Mouse (Mus musculus) kidney, embryonic 14.5 days (tissue): ENCODE data around the gene Twist2. TPM values are rescaled to one million over a fixed set of nuclear protein-coding genes. Genes with fewer than 3 reads are reported as not detected.

Source experiments
- ATAC-seq: fragments of 200-750 bp; cut with Nextera tagmentation; 2 replicates; pipeline ENCODE4 v1.8.0; 2017; ENCODE audit warnings: moderate number of reproducible peaks, mild to moderate bottlenecking, moderate TSS enrichment, moderate library complexity; ENCODE audit not compliant: low FRiP score, low TSS enrichment
- H3K27ac ChIP-seq: fragments of 300-500 bp; sonication (generic); 2 replicates; pipeline ENCODE4 v1.5.1; 2014; ENCODE audit warnings: low read depth, mild to moderate bottlenecking, low read length, moderate library complexity, mixed read lengths
- H3K27me3 ChIP-seq: fragments of 300-500 bp; sonication (generic); 2 replicates; pipeline ENCODE4 v1.6.1; 2014; ENCODE audit warnings: mild to moderate bottlenecking, low read length; ENCODE audit not compliant: control insufficient read depth, insufficient read depth
- H3K36me3 ChIP-seq: fragments of 300-500 bp; sonication (generic); 2 replicates; pipeline ENCODE4 v1.6.1; 2014; ENCODE audit warnings: low read length, mixed read lengths; ENCODE audit not compliant: control insufficient read depth, insufficient read depth
- H3K4me1 ChIP-seq: fragments of 300-500 bp; sonication (generic); 2 replicates; pipeline ENCODE4 v1.6.1; 2014; ENCODE audit warnings: low read length, mixed read lengths; ENCODE audit not compliant: control insufficient read depth, insufficient read depth
- H3K4me2 ChIP-seq: fragments of 300-500 bp; sonication (generic); replicated peaks from 2 replicates; pipeline ENCODE4 v1.6.1; 2014; ENCODE audit warnings: low read depth, mild to moderate bottlenecking, low read length
- H3K4me3 ChIP-seq: fragments of 300-500 bp; sonication (generic); 2 replicates; pipeline ENCODE4 v1.5.1; 2014; ENCODE audit warnings: mild to moderate bottlenecking, low read length
- H3K9ac ChIP-seq: fragments of 300-500 bp; sonication (generic); 2 replicates; pipeline ENCODE4 v1.6.1; 2014; ENCODE audit warnings: low read depth, mild to moderate bottlenecking, low read length, moderate library complexity
- H3K9me3 ChIP-seq: fragments of 300-500 bp; sonication (generic); 2 replicates; pipeline ENCODE4 v1.6.1; 2016; ENCODE audit warnings: low read length; ENCODE audit not compliant: control insufficient read depth
- WGBS: fragments of 180-500 bp; shearing (Covaris S2); extraction: QIAGEN DNeasy Blood & Tissue Kit; methylation state at CpG from one replicate; pipeline ENCODE4 v1.1.7; 2014; 5-methylcytosine and 5-hydroxymethylcytosine counted together
- polyA plus RNA-seq: library from polyadenylated mRNA; unstranded; fragments of >200 nt; fragmentation: Nextera tagmentation; extraction: Ambion mirVana; gene quantifications from 2 replicates; pipeline ENCODE4 v1.2.1, GENCODE M21; 2014

Twist2 gene
- polyA plus RNA-seq, result 8.0 and 10.2 TPM in 2 replicates

GRCm38 (mm10) chr1:91800967-91801843 lies at the start of gene Twist2:
Gene Twist2, plus strand, starts transcription at chr1:91801461.
- Histone ChIP-seq H3K27me3 (peaks cover 55% of the 10 kb centered on the region), H3K9me3 (no peaks in the 10 kb centered on the region), H3K4me1 (peaks cover 16% of the 10 kb centered on the region), H3K4me3 (peak within 1 kb of the TSS; percentile 54), H3K27ac (peak within 1 kb of the TSS; percentile 55; the same call in 1 of the 2 replicates), H3K4me2 (peak within 1 kb of the TSS; percentile 95), H3K9ac (peak within 1 kb of the TSS; percentile 42), H3K36me3 (no peaks in the 10 kb centered on the region)
- ATAC-seq, result peak; percentile 72
- WGBS, result under 1% methylated on average over 75 of the region's 77 CpGs

DNA sequence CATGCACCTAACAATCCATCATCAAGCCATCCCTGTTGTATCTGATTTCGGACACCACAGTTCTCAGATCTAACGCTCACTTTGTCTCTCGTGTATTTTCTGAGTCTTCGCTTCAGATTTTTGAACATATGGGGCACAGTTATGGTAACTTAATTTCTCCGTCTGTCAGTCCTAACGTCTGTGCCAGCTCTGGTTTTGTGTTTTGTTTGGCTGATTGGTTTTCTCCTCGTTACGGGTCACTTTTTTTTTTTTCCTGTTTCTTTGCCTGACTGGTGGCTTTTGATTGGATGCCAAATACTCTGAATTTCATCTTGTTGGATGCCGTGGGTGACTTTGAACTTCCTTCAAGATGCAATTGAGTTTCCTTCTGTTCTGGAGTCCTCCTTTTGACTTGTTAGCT lies 48.3 kb upstream of the Twist2 start:
- 84% methylated on average over 9 of the region's 9 CpGs for whole genome bisulfite sequencing
- Histone ChIP-seq H3K36me3 (no peaks in the 10 kb centered on the region), H3K27me3 (peaks cover 15% of the 10 kb centered on the region), H3K4me3 (no peak overlapping the region), H3K4me2 (no peak overlapping the region), H3K9me3 (no peaks in the 10 kb centered on the region), H3K9ac (no peak overlapping the region), H3K27ac (no peak overlapping the region), H3K4me1 (no peaks in the 10 kb centered on the region)
- ATAC-seq, result no peak

DNA sequence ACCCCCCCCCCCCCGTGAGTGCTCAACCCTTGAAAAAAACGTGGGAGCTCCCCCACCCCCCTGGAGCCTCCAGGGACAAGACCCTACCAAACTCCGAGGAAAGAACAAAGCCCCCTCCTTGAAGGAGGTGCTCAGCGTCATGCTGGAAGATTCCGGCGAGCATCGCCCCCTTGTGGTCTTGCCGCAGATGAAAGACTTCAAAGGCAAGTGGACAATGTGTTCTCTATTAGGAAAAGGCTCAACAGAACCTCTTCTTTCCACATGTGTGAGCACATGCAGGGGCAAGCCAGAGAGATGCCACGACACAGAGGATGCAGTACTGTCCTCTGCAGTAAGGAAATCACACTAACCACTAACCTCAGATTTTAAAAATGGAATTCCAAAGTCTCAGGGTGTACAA lies 46.2 kb upstream of the Twist2 start:
- 2% methylated on average over 9 of the region's 9 CpGs for WGBS
- H3K4me2 ChIP-seq, result peak overlapping the region; percentile 25

GRCm38 (mm10) chr1:91757292-91757691 lies 44.0 kb upstream of the Twist2 start:
- H3K4me1 ChIP-seq, result no peaks in the 10 kb centered on the region; the same call in 1 of the 2 replicates
- WGBS, result 23% methylated on average over 16 of the region's 16 CpGs
- no peaks in the 10 kb centered on the region for H3K36me3 ChIP-seq
- no peaks in the 10 kb centered on the region for H3K9me3 ChIP-seq
- H3K9ac ChIP-seq, result no peak overlapping the region
- no peak for ATAC-seq
- H3K4me2 ChIP-seq, result peak overlapping the region; percentile 19; the same call in 1 of the 2 replicates
- H3K4me3 ChIP-seq, result no peak overlapping the region
- no peak overlapping the region for H3K27ac ChIP-seq
- H3K27me3 ChIP-seq, result peaks cover 22% of the 10 kb centered on the region

More for the DNA sequence above, 46.2 kb upstream of the Twist2 start:
- H3K9me3 ChIP-seq, result no peaks in the 10 kb centered on the region
- H3K4me3 ChIP-seq, result no peak overlapping the region
- no peak overlapping the region for H3K27ac ChIP-seq
- no peak overlapping the region for H3K9ac ChIP-seq
- peak; percentile 72 for ATAC-seq
- H3K27me3 ChIP-seq, result peaks cover 16% of the 10 kb centered on the region
- no peaks in the 10 kb centered on the region for H3K36me3 ChIP-seq
- H3K4me1 ChIP-seq, result no peaks in the 10 kb centered on the region

DNA sequence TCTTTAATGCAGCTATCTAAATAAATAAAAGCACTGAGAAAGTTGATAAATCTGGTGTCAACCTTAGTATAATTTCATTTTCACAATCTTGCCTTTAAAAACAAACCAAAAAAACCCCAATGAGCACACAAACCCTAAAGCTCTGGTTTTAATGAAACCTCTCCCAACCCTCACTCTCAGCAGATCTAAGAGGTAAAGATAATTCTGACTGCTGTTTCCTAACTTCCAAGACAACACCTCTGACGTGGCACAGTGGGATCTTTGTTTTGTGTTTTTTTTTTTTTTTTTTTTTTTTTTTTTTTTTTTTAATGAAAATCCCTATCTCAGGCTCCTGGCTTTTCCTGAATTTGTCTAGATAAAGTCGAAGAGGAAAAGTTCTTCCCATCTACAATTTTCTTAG lies 43.1 kb upstream of the Twist2 start:
- H3K36me3 ChIP-seq, result no peaks in the 10 kb centered on the region
- H3K27me3 ChIP-seq, result peaks cover 21% of the 10 kb centered on the region
- no peak overlapping the region for H3K4me2 ChIP-seq
- 33% methylated on average over 2 of the region's 2 CpGs for WGBS
- no peak for ATAC-seq
- H3K27ac ChIP-seq, result no peak overlapping the region
- H3K9ac ChIP-seq, result no peak overlapping the region
- H3K9me3 ChIP-seq, result no peaks in the 10 kb centered on the region
- no peak overlapping the region for H3K4me3 ChIP-seq
- no peaks in the 10 kb centered on the region; the same call in 1 of the 2 replicates for H3K4me1 ChIP-seq

DNA sequence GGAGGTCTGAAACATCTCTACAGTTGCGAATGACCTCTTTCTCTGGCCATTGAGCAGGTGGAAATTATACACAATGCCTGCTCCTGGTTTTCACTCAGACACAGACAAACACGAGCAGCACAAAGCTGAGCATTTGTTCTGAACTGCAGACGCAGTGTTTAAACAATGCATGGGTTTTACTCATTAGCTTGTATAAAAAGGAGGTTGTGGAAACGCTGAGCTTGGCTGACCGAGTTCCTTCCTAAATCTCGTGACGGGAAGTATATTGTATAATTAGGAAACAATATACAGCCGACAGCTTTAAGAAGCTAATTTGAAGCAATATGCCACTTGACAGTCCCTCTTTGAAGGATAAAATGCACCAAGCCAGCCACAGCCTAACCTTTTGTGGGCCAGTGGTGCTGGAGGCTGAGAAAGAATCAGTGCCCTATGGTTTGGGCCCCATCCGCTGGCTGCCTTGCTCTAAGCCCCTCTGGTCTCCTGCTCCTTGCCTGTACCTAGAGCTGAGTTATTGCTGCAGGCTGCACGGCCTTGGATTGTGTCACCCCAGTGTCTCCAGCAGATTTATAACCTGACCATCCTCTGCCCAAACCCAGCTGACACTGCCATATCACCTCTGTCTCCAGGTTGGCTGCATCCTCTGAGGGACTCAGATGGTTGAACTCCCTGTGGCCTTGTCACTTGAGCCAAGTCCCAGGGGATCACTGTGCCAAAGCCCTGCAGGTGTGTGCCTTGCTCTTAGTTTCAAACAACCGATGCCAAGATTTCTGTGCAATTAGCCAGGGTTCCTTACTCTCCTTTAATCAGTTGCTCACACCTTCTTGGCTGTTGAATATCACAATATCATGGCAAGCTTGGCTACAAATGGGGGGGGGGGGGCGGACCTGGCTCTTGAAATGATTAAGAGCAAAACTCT lies 42.4 kb upstream of the Twist2 start:
- Histone ChIP-seq H3K9ac (no peak overlapping the region), H3K27me3 (peaks cover 19% of the 10 kb centered on the region), H3K4me2 (no peak overlapping the region), H3K9me3 (no peaks in the 10 kb centered on the region), H3K4me1 (no peaks in the 10 kb centered on the region; the same call in 1 of the 2 replicates), H3K27ac (no peak overlapping the region), H3K36me3 (no peaks in the 10 kb centered on the region), H3K4me3 (no peak overlapping the region)
- ATAC-seq, result no peak
- 25% methylated on average over 12 of the region's 12 CpGs for WGBS

- H3K9ac ChIP-seq, result no peak overlapping the region
- no peaks in the 10 kb centered on the region for H3K36me3 ChIP-seq
- H3K27me3 ChIP-seq, result peaks cover 19% of the 10 kb centered on the region
- WGBS, result 51% methylated on average over 14 of the region's 14 CpGs
- H3K27ac ChIP-seq, result no peak overlapping the region
- no peaks in the 10 kb centered on the region for H3K9me3 ChIP-seq
- no peak for ATAC-seq
- H3K4me2 ChIP-seq, result no peak overlapping the region
- H3K4me3 ChIP-seq, result no peak overlapping the region
- no peaks in the 10 kb centered on the region; the same call in 1 of the 2 replicates for H3K4me1 ChIP-seq
These were observed 40.9 kb upstream of the Twist2 start for GRCm38 (mm10) chr1:91760140-91760986.

- Histone ChIP-seq H3K4me2 (no peak overlapping the region), H3K4me3 (no peak overlapping the region), H3K27me3 (peaks cover 14% of the 10 kb centered on the region), H3K9ac (no peak overlapping the region), H3K4me1 (no peaks in the 10 kb centered on the region; the same call in 1 of the 2 replicates), H3K27ac (no peak overlapping the region), H3K9me3 (0 out of 2 replicates have a peak, but pooled peaks cover 2% of the 10 kb centered on the region), H3K36me3 (no peaks in the 10 kb centered on the region)
- 64% methylated on average over 12 of the region's 12 CpGs for WGBS
- ATAC-seq, result no peak
These were observed 38.7 kb upstream of the Twist2 start for GRCm38 (mm10) chr1:91762528-91763091.
